Mouse (Mus musculus): Measurements from ENCODE around the gene Foxb1.

The Foxb1 gene

GRCm38 (mm10) chr9:69758506-69758905 is 2.2 kb downstream of the Foxb1 start:
- DNase-seq (ENCODE audit: inconsistent age in 2 of 2, low spot score in 1 of 2), result no peak

GRCm38 (mm10) chr9:69757254-69757653 is 3.5 kb downstream of the Foxb1 start:
- DNase-seq (ENCODE audit: inconsistent age in 2 of 2, low spot score in 1 of 2), result no peak

- DNase-seq (ENCODE audit: inconsistent age in 2 of 2, low spot score in 1 of 2), result no peak
These were observed 4.3 kb downstream of the Foxb1 start for GRCm38 (mm10) chr9:69756456-69756855.

GRCm38 (mm10) chr9:69756041-69756440 is 4.7 kb downstream of the Foxb1 start:
- DNase-seq (ENCODE audit: inconsistent age in 2 of 2, low spot score in 1 of 2), result no peak

GRCm38 (mm10) chr9:69755157-69755556 is 5.6 kb downstream of the Foxb1 start:
- DNase-seq (ENCODE audit: inconsistent age in 2 of 2, low spot score in 1 of 2), result no peak

- no peak for DNase-seq (ENCODE audit: inconsistent age in 2 of 2, low spot score in 1 of 2)
These were observed 6.0 kb downstream of the Foxb1 start for GRCm38 (mm10) chr9:69754712-69755111.

- DNase-seq (ENCODE audit: inconsistent age in 2 of 2, low spot score in 1 of 2), result no peak
These were observed 6.4 kb downstream of the Foxb1 start for GRCm38 (mm10) chr9:69754291-69754690.

GRCm38 (mm10) chr9:69747971-69748370 is 12.8 kb downstream of the Foxb1 start:
- no peak for DNase-seq (ENCODE audit: inconsistent age in 2 of 2, low spot score in 1 of 2)

- no peak for DNase-seq (ENCODE audit: inconsistent age in 2 of 2, low spot score in 1 of 2)
These were observed 32.0 kb downstream of the Foxb1 start for GRCm38 (mm10) chr9:69728736-69729135.

GRCm38 (mm10) chr9:69718431-69718830 is 42.3 kb downstream of the Foxb1 start:
- DNase-seq (ENCODE audit: inconsistent age in 2 of 2, low spot score in 1 of 2), result no peak

- DNase-seq (ENCODE audit: inconsistent age in 2 of 2, low spot score in 1 of 2), result no peak
These were observed 44.4 kb downstream of the Foxb1 start for GRCm38 (mm10) chr9:69716364-69716763.

GRCm38 (mm10) chr9:69715445-69715844 is 45.3 kb downstream of the Foxb1 start:
- no peak for DNase-seq (ENCODE audit: inconsistent age in 2 of 2, low spot score in 1 of 2)

- no peak for DNase-seq (ENCODE audit: inconsistent age in 2 of 2, low spot score in 1 of 2)
These were observed 46.4 kb downstream of the Foxb1 start for GRCm38 (mm10) chr9:69714346-69714745.

GRCm38 (mm10) chr9:69713577-69714327 is 47.0 kb downstream of the Foxb1 start:
- no peak for DNase-seq (ENCODE audit: inconsistent age in 2 of 2, low spot score in 1 of 2)

- DNase-seq (ENCODE audit: inconsistent age in 2 of 2, low spot score in 1 of 2), result no peak
These were observed 47.8 kb downstream of the Foxb1 start for GRCm38 (mm10) chr9:69712714-69713525.
